Mouse (Mus musculus) midbrain, embryonic 14.5 days (tissue): Measurements from ENCODE around the gene Hbs1l. TPM values are rescaled to one million over a fixed set of nuclear protein-coding genes. Genes with fewer than 3 reads are reported as not detected.

Source experiments
- polyA plus RNA-seq: library from polyadenylated mRNA; unstranded; fragments of >200 nt; fragmentation: Nextera tagmentation; extraction: Ambion mirVana; gene quantifications from 2 replicates; pipeline ENCODE4 v1.2.1, GENCODE M21; 2014

The Hbs1l gene
- polyA plus RNA-seq, 1 experiment from 2014 or later: 102 TPM

Other genes with a start within 250 kb of the Hbs1l start
- 3.4 and 3.5 TPM in 2 replicates for gene Myb, start 135.0 kb upstream of the Hbs1l start, polyA plus RNA-seq
- gene Aldh8a1, start 81.3 kb downstream of the Hbs1l start, polyA plus RNA-seq: 0.08 TPM in 1 of 2 replicates, not detected in the other